Mouse (Mus musculus) kidney, adult 2 months (tissue): ENCODE results near the gene Tjap1.

Source experiments
- CTCF ChIP-seq: fragments of 200-500 bp; conservative IDR thresholded peaks from 2 replicates; pipeline ENCODE4 v1.5.1; 2011; ENCODE audit warnings: low read depth, mild to moderate bottlenecking, control low read depth, low read length, moderate library complexity, mixed read lengths; ENCODE audit not compliant: insufficient read depth, insufficient read length
- POLR2A ChIP-seq: fragments of 200-500 bp; IDR thresholded peaks from one replicate; pipeline ENCODE4 v1.6.1; 2011; ENCODE audit warnings: low read depth, low read length, control low read depth

DNA sequence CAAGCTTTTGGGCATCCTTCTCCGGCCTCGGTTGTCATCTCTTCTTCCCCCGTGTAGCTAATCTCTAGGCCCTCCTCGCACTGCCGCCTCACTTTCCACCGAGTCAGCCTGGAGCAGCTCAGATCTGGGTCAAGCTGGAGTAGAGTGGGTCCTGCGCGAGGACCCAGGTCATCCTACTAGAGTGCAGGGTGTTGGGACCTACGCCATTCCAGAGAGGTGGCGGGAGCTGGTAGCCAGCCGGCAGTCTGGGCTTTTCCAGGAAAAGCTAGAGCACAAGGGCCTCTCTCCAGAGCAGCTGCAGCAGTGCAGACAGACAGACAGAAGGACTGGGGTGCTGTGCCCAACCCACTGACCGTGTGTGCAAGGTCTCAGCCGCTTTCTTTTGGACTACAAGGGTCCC, 40.6 kb downstream of the Tjap1 start:
- no peak for TF ChIP-seq CTCF
- TF ChIP-seq POLR2A, result no peak
